Mouse (Mus musculus) heart, embryonic 11.5 days (tissue): ENCODE data around the gene Epha8. TPM values are rescaled to one million over a fixed set of nuclear protein-coding genes. Genes with fewer than 3 reads are reported as not detected.

Source experiments
- ATAC-seq: fragments of 200-750 bp; cut with Nextera tagmentation; replicated peaks from 2 replicates; pipeline ENCODE4 v1.8.0; 2017; ENCODE audit warnings: moderate library complexity; ENCODE audit not compliant: insufficient number of reproducible peaks, low FRiP score, low TSS enrichment
- H3K27ac ChIP-seq: fragments of 300-500 bp; sonication (generic); 2 replicates; pipeline ENCODE4 v1.5.1; 2014; ENCODE audit warnings: mild to moderate bottlenecking, low read depth, low read length
- H3K27me3 ChIP-seq: fragments of 300-500 bp; sonication (generic); 2 replicates; pipeline ENCODE4 v1.6.1; 2014; ENCODE audit warnings: mild to moderate bottlenecking, low read length, mixed read lengths; ENCODE audit not compliant: control insufficient read depth, insufficient read depth
- H3K36me3 ChIP-seq: fragments of 300-500 bp; sonication (generic); 2 replicates; pipeline ENCODE4 v1.6.1; 2014; ENCODE audit warnings: mild to moderate bottlenecking, low read length, moderate library complexity, mixed read lengths; ENCODE audit not compliant: control insufficient read depth, insufficient read depth
- H3K4me1 ChIP-seq: fragments of 300-500 bp; sonication (generic); 2 replicates; pipeline ENCODE4 v1.6.1; 2014; ENCODE audit warnings: low read length; ENCODE audit not compliant: control insufficient read depth, insufficient read depth
- H3K4me2 ChIP-seq: fragments of 300-500 bp; sonication (generic); 2 replicates; pipeline ENCODE4 v1.6.1; 2014; ENCODE audit warnings: mild to moderate bottlenecking, moderate library complexity
- H3K4me3 ChIP-seq: fragments of 300-500 bp; sonication (generic); 2 replicates; pipeline ENCODE4 v1.5.1; 2014; ENCODE audit warnings: low read depth, low read length
- H3K9ac ChIP-seq: fragments of 300-500 bp; sonication (generic); 2 replicates; pipeline ENCODE4 v1.6.1; 2014; ENCODE audit warnings: mild to moderate bottlenecking, low read depth, low read length, moderate library complexity
- H3K9me3 ChIP-seq: fragments of 300-500 bp; sonication (generic); replicated peaks from 2 replicates; pipeline ENCODE4 v1.6.1; 2016; ENCODE audit warnings: low read length; ENCODE audit not compliant: control insufficient read depth
- WGBS: fragments of 180-500 bp; shearing (Covaris S2); extraction: QIAGEN DNeasy Blood & Tissue Kit; methylation state at CpG from one replicate; pipeline ENCODE4 v1.1.7; 2014; ENCODE audit not compliant: insufficient replicate concordance; 5-methylcytosine and 5-hydroxymethylcytosine counted together
- polyA plus RNA-seq: library from polyadenylated mRNA; unstranded; fragments of >200 nt; fragmentation: Nextera tagmentation; extraction: Ambion mirVana; gene quantifications from 2 replicates; pipeline ENCODE4 v1.2.1, GENCODE M21; 2014

Epha8 gene
- polyA plus RNA-seq, 1 experiment from 2014 or later, result not detected

DNA sequence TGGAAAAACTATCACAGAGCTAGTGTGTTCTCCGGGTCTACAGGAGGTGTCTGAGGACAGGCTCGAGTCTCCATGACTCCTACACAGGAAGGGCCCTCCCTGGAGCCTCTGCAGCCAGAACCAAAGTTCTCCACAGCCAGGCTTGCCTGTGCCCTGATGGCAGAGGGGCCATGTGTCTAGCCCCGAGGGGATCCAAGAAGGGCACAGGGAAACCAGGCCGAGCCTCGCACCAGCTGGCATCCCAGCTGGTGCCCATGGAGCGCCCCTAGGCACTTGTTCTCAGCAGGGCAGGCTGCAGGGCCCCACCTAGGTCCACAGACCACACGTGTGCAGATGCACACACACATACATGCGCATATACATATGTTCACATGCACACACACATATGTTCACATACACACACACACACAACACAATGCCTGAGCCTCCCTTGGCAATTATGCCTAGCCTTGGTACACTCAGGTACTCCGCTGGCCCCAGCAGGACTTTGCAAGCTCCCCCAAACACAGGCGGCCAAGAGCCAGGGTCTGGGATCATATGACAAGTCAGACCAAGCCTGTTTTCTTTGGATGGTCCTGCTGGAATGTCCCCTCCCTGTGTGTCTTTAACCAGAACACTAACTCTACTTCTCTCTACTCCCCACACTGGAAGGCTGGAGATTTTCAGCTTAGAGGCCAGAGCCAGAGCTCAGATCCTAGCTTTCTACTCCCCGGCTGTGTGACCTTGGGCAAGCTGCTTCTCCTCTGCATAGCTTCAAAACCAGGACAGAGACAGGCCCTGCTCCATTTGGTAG is 11.9 kb downstream of the Epha8 start:
- WGBS, result 67% methylated on average over 11 of the region's 11 CpGs
- Histone ChIP-seq H3K27me3 (peaks cover 91% of the 10 kb centered on the region), H3K9ac (no peak overlapping the region), H3K27ac (no peak overlapping the region), H3K4me3 (no peak overlapping the region), H3K4me1 (no peaks in the 10 kb centered on the region), H3K4me2 (no peak overlapping the region), H3K9me3 (no peaks in the 10 kb centered on the region), H3K36me3 (no peaks in the 10 kb centered on the region)
- no peak for ATAC-seq

DNA sequence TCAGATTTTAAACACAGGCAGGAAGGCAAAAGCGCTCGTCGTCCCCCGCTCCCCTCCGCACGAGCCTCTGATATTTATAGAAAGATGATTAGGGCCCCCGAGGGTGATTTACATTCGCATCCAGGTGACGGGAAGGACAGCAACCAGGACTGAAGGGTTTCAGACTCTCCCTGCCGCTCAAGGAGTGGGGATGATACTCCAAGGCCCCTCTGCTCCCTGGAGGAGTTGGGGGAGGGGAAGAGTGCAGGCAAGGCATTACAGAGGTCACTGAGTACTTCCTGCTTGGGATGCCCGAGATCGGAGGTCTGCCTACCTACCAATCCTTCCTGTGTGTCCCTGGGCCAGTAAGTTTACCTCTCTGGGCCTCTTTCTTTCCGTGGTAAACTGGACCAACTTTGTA is 13.4 kb downstream of the Epha8 start:
- WGBS, result 21% methylated on average over 13 of the region's 13 CpGs
- Histone ChIP-seq H3K27ac (no peak overlapping the region), H3K36me3 (no peaks in the 10 kb centered on the region), H3K4me2 (no peak overlapping the region), H3K4me1 (no peaks in the 10 kb centered on the region), H3K27me3 (peaks cover 93% of the 10 kb centered on the region), H3K9ac (no peak overlapping the region), H3K4me3 (no peak overlapping the region), H3K9me3 (no peaks in the 10 kb centered on the region)
- no peak for ATAC-seq

GRCm38 (mm10) chr4:136942761-136943160 is 13.9 kb downstream of the Epha8 start:
- Histone ChIP-seq H3K27ac (no peak overlapping the region), H3K4me1 (no peaks in the 10 kb centered on the region), H3K9me3 (no peaks in the 10 kb centered on the region), H3K4me3 (no peak overlapping the region), H3K36me3 (no peaks in the 10 kb centered on the region), H3K9ac (no peak overlapping the region), H3K4me2 (no peak overlapping the region), H3K27me3 (peaks cover 93% of the 10 kb centered on the region)
- no peak for ATAC-seq
- WGBS, result 22% methylated on average over 18 of the region's 18 CpGs

DNA sequence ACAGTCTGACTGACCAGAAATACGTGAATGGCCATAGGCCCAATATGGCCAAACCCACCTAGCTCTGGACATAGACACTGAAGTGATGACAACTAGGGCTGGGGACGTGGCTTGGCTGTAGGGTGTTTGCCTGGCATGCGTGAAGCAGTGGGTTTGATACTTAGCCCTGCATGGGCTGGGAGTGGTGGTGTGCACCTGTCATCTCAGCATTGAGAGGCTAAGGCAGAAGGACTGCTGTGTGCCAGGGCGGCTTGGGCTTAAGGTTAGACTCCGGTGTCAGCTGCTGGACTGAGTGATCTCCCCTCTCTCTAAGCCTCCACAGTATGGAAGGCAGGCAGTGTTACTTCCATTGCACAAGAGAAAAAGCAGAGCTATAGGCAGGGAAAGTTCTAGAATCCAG is 18.7 kb downstream of the Epha8 start:
- H3K27ac ChIP-seq, result no peak overlapping the region
- H3K9ac ChIP-seq, result no peak overlapping the region
- no peak for ATAC-seq
- no peaks in the 10 kb centered on the region for H3K9me3 ChIP-seq
- no peak overlapping the region for H3K4me3 ChIP-seq
- H3K36me3 ChIP-seq, result no peaks in the 10 kb centered on the region
- WGBS, result 76% methylated on average over 5 of the region's 5 CpGs
- H3K4me1 ChIP-seq, result no peaks in the 10 kb centered on the region
- H3K27me3 ChIP-seq, result peaks cover 88% of the 10 kb centered on the region
- no peak overlapping the region for H3K4me2 ChIP-seq

DNA sequence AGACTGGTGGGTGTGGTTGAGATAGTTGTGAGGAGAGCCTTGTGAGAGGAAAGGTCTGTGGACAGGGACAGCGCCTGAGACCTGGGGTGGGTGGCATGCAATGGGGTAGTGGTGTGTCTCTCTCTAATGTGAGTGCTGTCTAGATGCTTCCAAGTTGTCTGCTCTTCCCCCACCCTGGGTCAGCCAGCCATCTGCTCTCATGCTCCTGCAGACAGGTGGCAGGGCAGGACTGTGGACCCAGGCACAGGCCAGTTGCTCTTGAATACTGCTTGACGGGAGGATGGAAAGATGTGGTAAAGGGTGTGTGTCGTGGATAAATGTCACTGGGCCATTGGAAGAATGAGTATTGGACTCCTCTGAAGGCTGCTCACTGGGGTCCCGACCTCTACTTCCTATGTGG is 19.3 kb downstream of the Epha8 start:
- Histone ChIP-seq H3K4me3 (no peak overlapping the region), H3K9me3 (no peaks in the 10 kb centered on the region), H3K27ac (no peak overlapping the region), H3K27me3 (peaks cover 88% of the 10 kb centered on the region), H3K9ac (no peak overlapping the region), H3K4me2 (no peak overlapping the region), H3K36me3 (no peaks in the 10 kb centered on the region), H3K4me1 (no peaks in the 10 kb centered on the region)
- WGBS, result 66% methylated on average over 4 of the region's 4 CpGs
- ATAC-seq, result no peak

GRCm38 (mm10) chr4:136934746-136935613 is 21.6 kb downstream of the Epha8 start:
- Histone ChIP-seq H3K4me2 (no peak overlapping the region), H3K9me3 (no peaks in the 10 kb centered on the region), H3K4me1 (no peaks in the 10 kb centered on the region), H3K4me3 (no peak overlapping the region), H3K36me3 (no peaks in the 10 kb centered on the region), H3K27ac (no peak overlapping the region), H3K27me3 (peaks cover 86% of the 10 kb centered on the region), H3K9ac (no peak overlapping the region)
- 44% methylated on average over 18 of the region's 18 CpGs for WGBS
- ATAC-seq, result no peak

DNA sequence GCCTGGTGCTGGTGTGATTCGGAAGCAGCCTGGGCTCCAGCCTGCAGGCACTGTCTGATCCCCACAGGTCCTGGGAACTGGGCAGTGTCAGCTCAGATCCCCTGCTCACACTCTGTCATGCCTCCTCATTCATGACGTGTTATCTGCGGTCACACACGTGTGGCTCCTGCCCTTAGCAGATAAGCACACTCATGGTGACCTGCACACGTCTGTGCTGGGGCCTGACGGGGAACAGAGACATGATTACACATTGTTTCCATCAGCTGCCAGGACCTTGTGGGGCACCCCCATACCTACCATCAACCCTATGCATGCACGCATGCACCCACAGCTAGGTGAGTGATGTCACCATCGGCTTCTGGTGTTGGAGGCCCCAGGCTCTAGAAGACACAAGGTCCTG is 26.1 kb downstream of the Epha8 start:
- Histone ChIP-seq H3K27ac (no peak overlapping the region), H3K27me3 (peaks cover 81% of the 10 kb centered on the region), H3K9ac (no peak overlapping the region), H3K4me2 (no peak overlapping the region), H3K4me3 (no peak overlapping the region), H3K36me3 (no peaks in the 10 kb centered on the region), H3K4me1 (no peaks in the 10 kb centered on the region), H3K9me3 (no peaks in the 10 kb centered on the region)
- no peak; the same call in 1 of the 2 replicates for ATAC-seq
- WGBS, result 64% methylated on average over 8 of the region's 8 CpGs

GRCm38 (mm10) chr4:136928928-136929327 is 27.7 kb downstream of the Epha8 start:
- ATAC-seq, result no peak
- no peak overlapping the region for H3K4me2 ChIP-seq
- no peak overlapping the region for H3K27ac ChIP-seq
- H3K9me3 ChIP-seq, result no peaks in the 10 kb centered on the region
- no peak overlapping the region for H3K4me3 ChIP-seq
- H3K27me3 ChIP-seq, result peaks cover 82% of the 10 kb centered on the region
- no peaks in the 10 kb centered on the region for H3K4me1 ChIP-seq
- 11% methylated on average over 5 of the region's 5 CpGs for WGBS
- no peaks in the 10 kb centered on the region for H3K36me3 ChIP-seq
- H3K9ac ChIP-seq, result no peak overlapping the region
